Mouse (Mus musculus) embryonic facial prominence, embryonic 12.5 days (tissue): ENCODE results near the gene A2m. TPM values are rescaled to one million over a fixed set of nuclear protein-coding genes. Genes with fewer than 3 reads are reported as not detected.

ENCODE experiments used
- ATAC-seq: fragments of 200-750 bp; cut with Nextera tagmentation; 2 replicates; pipeline ENCODE4 v1.8.0; 2017; ENCODE audit not compliant: insufficient number of reproducible peaks, insufficient read depth, low FRiP score, low TSS enrichment
- H3K27ac ChIP-seq: fragments of 300-500 bp; sonication (generic); 2 replicates; pipeline ENCODE4 v1.5.1; 2016; ENCODE audit warnings: mild to moderate bottlenecking
- H3K27me3 ChIP-seq: fragments of 300-500 bp; sonication (generic); 2 replicates; pipeline ENCODE4 v1.6.1; 2016; ENCODE audit warnings: mild to moderate bottlenecking, moderate library complexity
- H3K36me3 ChIP-seq: fragments of 300-500 bp; sonication (generic); 2 replicates; pipeline ENCODE4 v1.6.1; 2016; ENCODE audit warnings: mild to moderate bottlenecking
- H3K4me1 ChIP-seq: fragments of 300-500 bp; sonication (generic); 2 replicates; pipeline ENCODE4 v1.6.1; 2016
- H3K4me2 ChIP-seq: fragments of 300-500 bp; sonication (generic); replicated peaks from 2 replicates; pipeline ENCODE4 v1.6.1; 2016; ENCODE audit warnings: mild to moderate bottlenecking, moderate library complexity
- H3K4me3 ChIP-seq: fragments of 300-500 bp; sonication (generic); 2 replicates; pipeline ENCODE4 v1.5.1; 2016; ENCODE audit warnings: mild to moderate bottlenecking
- H3K9ac ChIP-seq: fragments of 300-500 bp; sonication (generic); 2 replicates; pipeline ENCODE4 v1.6.1; 2016; ENCODE audit warnings: mild to moderate bottlenecking, moderate library complexity
- H3K9me3 ChIP-seq: fragments of 300-500 bp; sonication (generic); 2 replicates; pipeline ENCODE4 v1.6.1; 2016; ENCODE audit warnings: mild to moderate bottlenecking, moderate library complexity
- WGBS: fragments of 180-500 bp; shearing (Covaris S2); methylation state at CpG from one replicate; pipeline ENCODE4 v1.1.7; 2016; 5-methylcytosine and 5-hydroxymethylcytosine counted together
- polyA plus RNA-seq: library from polyadenylated mRNA; unstranded; fragments of >200 nt; fragmentation: Nextera tagmentation; extraction: Ambion mirVana; gene quantifications from 2 replicates; pipeline ENCODE4 v1.2.1, GENCODE M21; 2016

The A2m gene
- 1.6 and 2.1 TPM in 2 replicates for polyA plus RNA-seq

- peak within 1 kb of the TSS; percentile 42 for H3K4me2 ChIP-seq
- H3K9ac ChIP-seq, result no peak within 1 kb of the TSS
- no peak for ATAC-seq
- H3K4me3 ChIP-seq, result peak within 1 kb of the TSS; percentile 13; the same call in 1 of the 2 replicates
- H3K4me1 ChIP-seq, result 0 out of 2 replicates have a peak, but pooled peaks cover 6% of the 10 kb centered on the region
- no peaks in the 10 kb centered on the region for H3K36me3 ChIP-seq
- no peak within 1 kb of the TSS for H3K27ac ChIP-seq
- H3K27me3 ChIP-seq, result 0 out of 2 replicates have a peak, but pooled peaks cover 3% of the 10 kb centered on the region
- 86% methylated on average over 8 of the region's 8 CpGs for WGBS
- no peaks in the 10 kb centered on the region for H3K9me3 ChIP-seq
Observed at GRCm38 (mm10) chr6:121635076-121635475, at the start of gene A2m. A2m (plus strand) TSS chr6:121635376.

- no peak overlapping the region for H3K27ac ChIP-seq
- no peak for ATAC-seq
- H3K36me3 ChIP-seq, result no peaks in the 10 kb centered on the region
- no peak overlapping the region for H3K4me2 ChIP-seq
- H3K9me3 ChIP-seq, result no peaks in the 10 kb centered on the region
- WGBS, result 39% methylated on average over 1 of the region's 1 CpGs
- no peak overlapping the region for H3K4me3 ChIP-seq
- no peak overlapping the region for H3K9ac ChIP-seq
- H3K27me3 ChIP-seq, result no peaks in the 10 kb centered on the region
- H3K4me1 ChIP-seq, result no peaks in the 10 kb centered on the region
Observed at GRCm38 (mm10) chr6:121590131-121590530, 45.0 kb upstream of the A2m start.

DNA sequence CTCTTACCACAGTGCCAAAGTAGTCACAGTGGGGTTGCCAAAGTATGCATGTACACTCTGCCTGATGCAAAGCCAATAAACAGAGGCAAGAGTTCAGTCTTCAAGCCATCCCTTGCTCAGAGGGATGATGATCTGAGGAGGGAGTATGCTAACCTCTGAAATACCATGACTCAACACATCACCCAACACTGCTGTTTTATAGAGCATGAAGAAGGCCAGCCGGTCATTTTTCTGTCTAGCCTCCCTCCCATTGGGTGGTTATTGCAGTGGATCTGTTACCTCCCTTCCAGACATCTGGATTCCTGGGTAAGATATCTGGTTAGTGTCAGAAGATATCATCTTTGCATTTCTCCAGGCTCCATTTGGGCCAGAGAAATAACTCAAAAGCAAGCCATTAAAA, 34.2 kb upstream of the A2m start:
- no peak overlapping the region for H3K4me2 ChIP-seq
- no peak overlapping the region for H3K27ac ChIP-seq
- 70% methylated on average over 1 of the region's 1 CpGs for WGBS
- H3K4me3 ChIP-seq, result no peak overlapping the region
- no peak for ATAC-seq
- H3K36me3 ChIP-seq, result no peaks in the 10 kb centered on the region
- H3K9ac ChIP-seq, result no peak overlapping the region
- no peaks in the 10 kb centered on the region for H3K4me1 ChIP-seq
- H3K27me3 ChIP-seq, result no peaks in the 10 kb centered on the region
- H3K9me3 ChIP-seq, result no peaks in the 10 kb centered on the region

DNA sequence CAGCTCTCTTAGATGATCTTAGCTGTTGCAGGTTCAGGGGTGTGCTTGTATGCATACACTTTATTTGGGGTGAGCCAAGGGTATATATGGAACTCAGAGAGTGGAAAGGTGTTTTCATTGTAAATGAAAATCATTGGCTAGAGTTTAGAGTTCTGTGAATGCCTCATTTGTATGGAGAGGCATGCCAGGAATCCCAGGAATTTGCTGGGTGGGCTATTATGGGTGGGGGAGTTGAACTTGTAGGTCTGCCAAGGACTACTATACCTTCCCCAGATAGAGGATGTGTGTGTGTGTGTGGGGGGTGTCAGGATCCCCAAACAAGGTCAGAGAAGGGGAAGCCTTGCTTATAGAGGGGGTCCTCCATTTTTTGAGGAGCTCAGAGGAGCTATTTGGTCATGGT, 27.3 kb upstream of the A2m start:
- Histone ChIP-seq H3K9ac (no peak overlapping the region), H3K9me3 (no peaks in the 10 kb centered on the region), H3K36me3 (no peaks in the 10 kb centered on the region), H3K4me1 (no peaks in the 10 kb centered on the region), H3K4me3 (no peak overlapping the region), H3K27ac (no peak overlapping the region), H3K4me2 (no peak overlapping the region), H3K27me3 (no peaks in the 10 kb centered on the region)
- no peak for ATAC-seq

- Histone ChIP-seq H3K4me1 (no peaks in the 10 kb centered on the region), H3K36me3 (no peaks in the 10 kb centered on the region), H3K27ac (no peak overlapping the region), H3K9me3 (no peaks in the 10 kb centered on the region), H3K27me3 (no peaks in the 10 kb centered on the region), H3K4me2 (no peak overlapping the region), H3K4me3 (no peak overlapping the region), H3K9ac (no peak overlapping the region)
- no peak for ATAC-seq
- 49% methylated on average over 3 of the region's 3 CpGs for WGBS
Observed at GRCm38 (mm10) chr6:121611796-121612195, 23.4 kb upstream of the A2m start.

DNA sequence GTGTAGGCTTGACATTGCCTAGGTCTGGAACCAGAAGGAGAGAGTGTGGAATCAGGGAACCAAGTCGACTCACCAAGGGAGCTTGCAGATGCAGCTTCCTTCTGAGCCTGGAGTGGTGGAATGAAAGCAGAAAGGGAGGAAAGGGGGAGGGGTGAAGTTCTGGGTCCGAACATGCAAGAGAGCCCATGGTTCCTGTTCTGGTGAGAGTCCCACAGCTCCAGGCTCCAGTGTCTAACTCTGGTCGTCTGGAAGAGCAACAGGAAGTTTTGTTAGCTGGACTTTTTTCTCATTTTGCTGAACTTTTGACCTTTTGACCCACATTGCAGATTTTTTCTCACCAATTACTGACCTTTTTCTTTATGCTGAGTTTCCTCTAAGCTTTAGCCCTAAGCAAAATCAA, 17.7 kb upstream of the A2m start:
- Histone ChIP-seq H3K4me1 (no peaks in the 10 kb centered on the region), H3K9me3 (no peaks in the 10 kb centered on the region), H3K4me2 (no peak overlapping the region), H3K4me3 (no peak overlapping the region), H3K36me3 (no peaks in the 10 kb centered on the region), H3K9ac (no peak overlapping the region), H3K27me3 (no peaks in the 10 kb centered on the region), H3K27ac (no peak overlapping the region)
- no peak for ATAC-seq
- WGBS, result 12% methylated on average over 3 of the region's 3 CpGs

GRCm38 (mm10) chr6:121622525-121622924, 12.7 kb upstream of the A2m start:
- H3K27me3 ChIP-seq, result no peaks in the 10 kb centered on the region
- no peaks in the 10 kb centered on the region for H3K4me1 ChIP-seq
- H3K27ac ChIP-seq, result no peak overlapping the region
- H3K4me2 ChIP-seq, result no peak overlapping the region
- ATAC-seq, result no peak
- H3K9me3 ChIP-seq, result no peaks in the 10 kb centered on the region
- H3K9ac ChIP-seq, result no peak overlapping the region
- no peak overlapping the region for H3K4me3 ChIP-seq
- no peaks in the 10 kb centered on the region for H3K36me3 ChIP-seq
- 70% methylated on average over 2 of the region's 2 CpGs for WGBS

DNA sequence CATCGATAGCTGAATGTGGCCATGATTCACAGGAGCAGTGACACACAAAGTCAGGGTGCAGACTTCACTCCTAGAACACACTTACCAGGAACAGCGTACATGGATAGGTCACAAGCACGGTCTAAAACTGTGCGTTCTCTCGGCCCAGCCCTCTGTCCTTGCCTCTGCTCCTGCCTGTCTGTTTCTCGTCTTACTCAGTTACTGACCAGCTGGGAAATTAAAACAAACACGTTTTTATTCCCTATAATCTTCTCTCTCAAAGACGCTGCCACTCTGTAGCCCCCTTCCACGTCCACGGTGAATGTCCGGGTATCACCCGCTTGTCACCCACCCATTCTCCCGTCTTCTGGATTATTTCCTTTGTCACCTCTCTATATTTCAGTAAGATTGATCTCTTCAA, 656 bp upstream of the A2m start:
- Histone ChIP-seq H3K9me3 (no peaks in the 10 kb centered on the region), H3K9ac (no peak overlapping the region), H3K4me1 (0 out of 2 replicates have a peak, but pooled peaks cover 6% of the 10 kb centered on the region), H3K4me3 (no peak overlapping the region), H3K27me3 (0 out of 2 replicates have a peak, but pooled peaks cover 3% of the 10 kb centered on the region), H3K4me2 (no peak overlapping the region), H3K36me3 (no peaks in the 10 kb centered on the region), H3K27ac (no peak overlapping the region)
- ATAC-seq, result no peak
- WGBS, result 70% methylated on average over 13 of the region's 13 CpGs

GRCm38 (mm10) chr6:121635878-121636371, 749 bp downstream of the A2m start:
- H3K9me3 ChIP-seq, result no peaks in the 10 kb centered on the region
- no peaks in the 10 kb centered on the region for H3K36me3 ChIP-seq
- H3K4me1 ChIP-seq, result 0 out of 2 replicates have a peak, but pooled peaks cover 6% of the 10 kb centered on the region
- 4% methylated on average over 12 of the region's 12 CpGs for WGBS
- peak overlapping the region; percentile 42 for H3K4me2 ChIP-seq
- ATAC-seq, result no peak
- 0 out of 2 replicates have a peak, but pooled peaks cover 3% of the 10 kb centered on the region for H3K27me3 ChIP-seq
- H3K27ac ChIP-seq, result no peak overlapping the region
- H3K9ac ChIP-seq, result no peak overlapping the region
- peak overlapping the region; percentile 13; the same call in 1 of the 2 replicates for H3K4me3 ChIP-seq

DNA sequence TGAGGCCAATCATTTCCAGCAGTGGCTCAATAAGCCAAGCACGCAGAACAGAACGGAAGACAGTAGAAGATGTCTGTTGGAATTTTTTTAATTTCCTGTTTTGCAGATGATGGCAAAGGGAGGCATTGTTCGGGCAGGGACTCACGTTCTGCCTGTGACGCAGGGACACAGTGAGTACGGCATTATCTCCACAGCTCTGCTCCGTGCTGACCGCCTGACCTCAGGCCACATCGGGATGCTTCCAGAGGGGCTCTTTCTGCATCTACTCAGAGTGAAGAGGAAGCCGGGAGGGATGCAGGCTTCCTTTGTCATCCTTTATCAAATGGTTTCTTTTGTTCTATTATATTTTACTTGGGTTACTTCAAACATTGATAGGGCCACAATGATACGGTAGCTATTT, 13.3 kb downstream of the A2m start:
- Histone ChIP-seq H3K4me2 (no peak overlapping the region), H3K4me1 (0 out of 2 replicates have a peak, but pooled peaks cover 2% of the 10 kb centered on the region), H3K27ac (no peak overlapping the region), H3K27me3 (no peaks in the 10 kb centered on the region), H3K9me3 (no peaks in the 10 kb centered on the region), H3K4me3 (no peak overlapping the region), H3K9ac (no peak overlapping the region), H3K36me3 (no peaks in the 10 kb centered on the region)
- WGBS, result 38% methylated on average over 11 of the region's 11 CpGs
- ATAC-seq, result no peak
